Mouse (Mus musculus) CH12.LX (cell line): ENCODE data around the gene Myrfl. TPM values are rescaled to one million over a fixed set of nuclear protein-coding genes. Genes with fewer than 3 reads are reported as not detected.

Experiments
- DNase-seq: peaks from one replicate; pipeline ENCODE4 v3.0.0-alpha.2; 2013; ENCODE audit errors: extremely low read depth
- H3K27ac ChIP-seq: 2 replicates; pipeline ENCODE4 v1.5.1; 2012; ENCODE audit warnings: low read depth, mild to moderate bottlenecking, control low read depth, moderate library complexity; ENCODE audit not compliant: insufficient read depth
- H3K27me3 ChIP-seq: replicated peaks from 2 replicates; pipeline ENCODE3; 2012; ENCODE audit warnings: inconsistent platforms
- H3K36me3 ChIP-seq, 2 experiments: replicated peaks in 1 of 2; 2 replicates each; pipeline versions ENCODE3 to v1.6.1; 2012; ENCODE audit warnings: inconsistent platforms in 1 of 2, low read length in 1 of 2, mild to moderate bottlenecking in 1 of 2, mixed read lengths in 1 of 2, moderate library complexity in 1 of 2; ENCODE audit not compliant: control insufficient read depth in 1 of 2, insufficient read depth in 1 of 2
- H3K4me1 ChIP-seq, 2 experiments: 2 replicates each; pipeline ENCODE4 v1.6.1; 2012; ENCODE audit warnings: inconsistent platforms in 1 of 2, moderate library complexity in 1 of 2; ENCODE audit not compliant: insufficient read depth in 2 of 2, control insufficient read depth in 1 of 2
- H3K4me2 ChIP-seq: 2 replicates; pipeline ENCODE4 v1.6.1; 2012; ENCODE audit warnings: low read depth, mild to moderate bottlenecking, control low read depth; ENCODE audit not compliant: poor library complexity, insufficient read depth, severe bottlenecking
- H3K4me3 ChIP-seq, 3 experiments: fragments of 150-350 bp in 1 of 3; sonication (generic) in 1 of 3; replicated peaks in 1 of 3; 2 replicates each; pipeline versions ENCODE3 to v1.5.1; 2011 to 2012; ENCODE audit warnings: low read depth in 2 of 3, low read length in 2 of 3, mild to moderate bottlenecking in 2 of 3, moderate library complexity in 2 of 3, control low read depth in 1 of 3, improper control_type of control experiment in 1 of 3, inconsistent platforms in 1 of 3, mixed read lengths in 1 of 3; ENCODE audit not compliant: poor library complexity in 1 of 3
- H3K79me2 ChIP-seq: replicated peaks from 2 replicates; pipeline ENCODE4 v1.6.1; 2012; ENCODE audit warnings: mild to moderate bottlenecking, moderate library complexity; ENCODE audit not compliant: control insufficient read depth, poor library complexity, insufficient read depth, severe bottlenecking; ENCODE audit errors: extremely low read depth
- H3K9ac ChIP-seq: 2 replicates; pipeline ENCODE4 v1.6.1; 2012; ENCODE audit warnings: low read depth, mild to moderate bottlenecking, control low read depth, moderate library complexity; ENCODE audit not compliant: insufficient read depth
- H3K9me3 ChIP-seq: replicated peaks from 2 replicates; pipeline ENCODE3; 2012; ENCODE audit warnings: low read length, inconsistent platforms, mixed read lengths
- BHLHE40 ChIP-seq: IDR thresholded peaks from 2 replicates; pipeline ENCODE4 v1.6.1; 2011; ENCODE audit warnings: mild to moderate bottlenecking, low read depth, low read length, improper control_type of control experiment
- E2F4 ChIP-seq: IDR thresholded peaks from 2 replicates; pipeline ENCODE4 v1.6.1; 2011; ENCODE audit warnings: low read depth, low read length, improper control_type of control experiment; ENCODE audit not compliant: insufficient replicate concordance
- ETS1 ChIP-seq: conservative IDR thresholded peaks from 2 replicates; pipeline ENCODE4 v1.6.1; 2012; ENCODE audit warnings: low read depth, mild to moderate bottlenecking, inconsistent platforms, low read length, improper control_type of control experiment, moderate library complexity
- HCFC1 ChIP-seq: IDR thresholded peaks from 2 replicates; pipeline ENCODE4 v1.6.1; 2012; ENCODE audit warnings: low read depth, mild to moderate bottlenecking, inconsistent platforms, low read length, improper control_type of control experiment
- IRF4 ChIP-seq: IDR thresholded peaks from 2 replicates; pipeline ENCODE4 v1.6.1; 2014; ENCODE audit warnings: low read depth, mild to moderate bottlenecking, inconsistent platforms, low read length, improper control_type of control experiment
- JUN ChIP-seq: IDR thresholded peaks from 2 replicates; pipeline ENCODE4 v1.6.1; 2011; ENCODE audit warnings: low read depth, mild to moderate bottlenecking, low read length, improper control_type of control experiment, moderate library complexity; ENCODE audit not compliant: insufficient read depth
- KAT2A ChIP-seq: IDR thresholded peaks from 2 replicates; pipeline ENCODE4 v1.6.1; 2012; ENCODE audit warnings: low read length, improper control_type of control experiment, inconsistent platforms; ENCODE audit not compliant: insufficient replicate concordance
- MAFK ChIP-seq: IDR thresholded peaks from 2 replicates; pipeline ENCODE4 v1.6.1; 2011; ENCODE audit warnings: low read length, improper control_type of control experiment; ENCODE audit not compliant: insufficient replicate concordance
- MXI1 ChIP-seq: IDR thresholded peaks from 2 replicates; pipeline ENCODE4 v1.6.1; 2011; ENCODE audit warnings: mild to moderate bottlenecking, low read depth, low read length, improper control_type of control experiment
- MYC ChIP-seq: IDR thresholded peaks from 2 replicates; pipeline ENCODE4 v1.6.1; 2011; ENCODE audit warnings: low read depth, mild to moderate bottlenecking, improper control_type of control experiment, low read length
- NELFE ChIP-seq: IDR thresholded peaks from 2 replicates; pipeline ENCODE4 v1.6.1; 2011; ENCODE audit warnings: low read depth, low read length, improper control_type of control experiment
- NRF1 ChIP-seq: IDR thresholded peaks from 2 replicates; pipeline ENCODE4 v1.6.1; 2014; ENCODE audit warnings: low read depth, mild to moderate bottlenecking, inconsistent platforms, low read length, improper control_type of control experiment, moderate library complexity
- SIN3A ChIP-seq: IDR thresholded peaks from 2 replicates; pipeline ENCODE4 v1.6.1; 2012; ENCODE audit warnings: low read length, improper control_type of control experiment, inconsistent platforms
- SMC3 ChIP-seq: IDR thresholded peaks from 2 replicates; pipeline ENCODE4 v1.6.1; 2011; ENCODE audit warnings: low read depth, low read length, improper control_type of control experiment
- USF1 ChIP-seq: IDR thresholded peaks from 2 replicates; pipeline ENCODE4 v1.6.1; 2014; ENCODE audit warnings: low read depth, mild to moderate bottlenecking, inconsistent platforms, low read length, improper control_type of control experiment
- ZC3H11A ChIP-seq: IDR thresholded peaks from 2 replicates; pipeline ENCODE4 v1.6.1; 2012; ENCODE audit warnings: low read depth, mild to moderate bottlenecking, inconsistent platforms, low read length, improper control_type of control experiment
- ZMIZ1 ChIP-seq: IDR thresholded peaks from 2 replicates; pipeline ENCODE4 v1.6.1; 2012; ENCODE audit warnings: low read depth, mild to moderate bottlenecking, inconsistent platforms, low read length, improper control_type of control experiment
- dilution Hi-C: fragments of 300-500 bp; cut with MboI; formaldehyde crosslinking; loops from 2 replicates; pipeline ENCODE4 v1.14.3; 2020; ENCODE audit warnings: low sequenced_read_pairs; ENCODE audit not compliant: extremely low pct_unique_long_range_greater_than_20kb, extremely low pct_ligation_motif_present
- in situ Hi-C: fragments of 300-500 bp; cut with MboI; formaldehyde crosslinking; loops from 3 replicates; pipeline ENCODE4 v1.14.3; 2019; ENCODE audit warnings: low sequenced_read_pairs, low pct_ligation_motif_present, low pct_unique_long_range_greater_than_20kb, mixed read lengths
- polyA plus RNA-seq: library from polyadenylated mRNA; unstranded; fragments of >175 nt; gene quantifications from 2 replicates; pipeline ENCODE4 v1.2.1, GENCODE M21; 2012; ENCODE audit warnings: low read depth; ENCODE audit not compliant: insufficient read length
- total RNA-seq, 2 experiments: library from RNA; depleted of rRNA; stranded (reverse); fragments of 300-350 nt in 1 of 2; fragments of >200 nt in 1 of 2; gene quantifications; 2 replicates each; pipeline ENCODE4 v1.2.3; 2012 to 2014

Myrfl gene
- total and polyA plus RNA-seq, 3 experiments: not detected

DNA sequence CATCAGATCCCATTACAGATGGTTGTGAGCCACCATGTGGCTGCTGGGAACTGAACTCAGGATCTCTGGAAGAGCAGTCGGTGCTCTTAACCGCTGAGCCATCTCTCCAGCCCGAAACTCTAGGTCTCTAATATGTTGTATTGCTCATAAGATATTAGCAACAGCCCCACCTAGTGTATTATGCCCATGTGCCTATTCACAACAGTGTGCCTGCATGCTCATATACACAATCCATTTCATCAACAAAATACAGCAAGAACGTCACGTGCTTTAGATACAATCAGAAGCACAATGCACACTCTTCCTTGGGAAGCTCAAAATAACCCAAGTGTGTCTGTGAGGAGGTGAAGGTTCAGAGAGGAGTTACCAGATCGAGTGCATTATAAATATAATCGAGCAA, 37.1 kb upstream of the Myrfl start:
- Histone ChIP-seq H3K9ac (no peak overlapping the region), H3K4me1 (peaks cover 0 to 23% of the 10 kb centered on the region in 2 experiments; a peak in 2 of 4 replicates), H3K9me3 (no peaks in the 10 kb centered on the region), H3K36me3 (peaks cover 10 to 56% of the 10 kb centered on the region in 2 experiments), H3K27me3 (no peaks in the 10 kb centered on the region), H3K79me2 (no peaks in the 10 kb centered on the region), H3K27ac (no peak overlapping the region), H3K4me2 (no peak overlapping the region), H3K4me3 (no peak overlapping the region)
- dilution Hi-C loops (no loop called here), in situ Hi-C loops (loop anchor here (25.0 kb wide), 1 partner anchor 279 kb away; the partner anchor contains the start of gene Yeats4)
- TF ChIP-seq E2F4 (no peak), ETS1 (no peak), NRF1 (no peak), ZC3H11A (no peak), IRF4 (no peak), MYC (no peak)
- DNase-seq: no peak

DNA sequence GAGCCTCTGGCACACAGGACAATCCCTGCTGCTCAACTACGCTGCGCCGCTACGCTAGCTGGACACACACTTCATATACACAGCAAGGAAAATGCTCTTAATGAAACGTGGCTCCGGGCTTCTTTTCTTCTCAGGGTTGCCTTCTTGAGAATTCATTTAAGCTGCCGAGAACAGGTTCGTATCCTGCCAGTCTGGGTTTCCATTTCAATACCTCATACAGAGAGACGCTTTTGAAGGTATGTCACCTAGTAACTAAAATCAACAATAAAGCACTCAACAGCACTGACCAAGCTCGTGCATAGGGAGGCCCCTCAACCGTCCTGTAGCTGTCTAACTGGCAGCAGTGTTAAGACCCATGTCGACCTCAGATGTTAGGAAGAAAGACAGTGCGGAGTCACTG, 35.7 kb upstream of the Myrfl start:
- dilution Hi-C loops (no loop called here), in situ Hi-C loops (loop anchor here (25.0 kb wide), 1 partner anchor 280 kb away; the partner anchor contains the start of gene Yeats4)
- Histone ChIP-seq H3K4me1 (peaks cover 0 to 23% of the 10 kb centered on the region in 2 experiments; a peak in 2 of 4 replicates), H3K36me3 (peaks cover 7 to 52% of the 10 kb centered on the region in 2 experiments), H3K27ac (no peak overlapping the region), H3K9me3 (no peaks in the 10 kb centered on the region), H3K4me3 (no peak overlapping the region), H3K9ac (no peak overlapping the region), H3K79me2 (no peaks in the 10 kb centered on the region), H3K27me3 (no peaks in the 10 kb centered on the region), H3K4me2 (no peak overlapping the region)
- DNase-seq: no peak
- TF ChIP-seq SIN3A: no peak
- TF ChIP-seq NELFE: no peak
- TF ChIP-seq BHLHE40: no peak
- no peak for TF ChIP-seq KAT2A
- TF ChIP-seq USF1: no peak
- no peak for TF ChIP-seq ETS1
- no peak for TF ChIP-seq HCFC1
- no peak for TF ChIP-seq JUN
- TF ChIP-seq ZC3H11A: no peak
- no peak for TF ChIP-seq SMC3
- no peak for TF ChIP-seq MAFK
- TF ChIP-seq MXI1: no peak
- TF ChIP-seq ZMIZ1: no peak
- TF ChIP-seq MYC: no peak
